Mouse (Mus musculus) heart, postnatal 0 days (tissue): Measurements from ENCODE around the gene Mtmr12.

Experiments used
- CTCF ChIP-seq: IDR thresholded peaks from 2 replicates; pipeline ENCODE4 v1.5.1; 2016; ENCODE audit warnings: antibody characterized with exemption, control low read depth, low read depth
- EP300 ChIP-seq: IDR thresholded peaks from 2 replicates; pipeline ENCODE4 v1.6.1; 2016; ENCODE audit warnings: antibody characterized with exemption, low read depth

GRCm38 (mm10) chr15:12301771-12302170 is 96.9 kb downstream of the Mtmr12 start:
- TF ChIP-seq CTCF (no peak), EP300 (no peak)
